Mouse (Mus musculus) adrenal gland, adult 2 months (tissue): ENCODE measurements around the gene Gm36176. TPM values are rescaled to one million over a fixed set of nuclear protein-coding genes. Genes with fewer than 3 reads are reported as not detected.
"Not testable (repeated sequence)": the region's sequence is repeated elsewhere in the genome, so short reads cannot be mapped to it uniquely, and the experiment has no call there.

Experiments
- DNase-seq: peaks from one replicate; pipeline ENCODE4 v3.0.0; 2021
- long read RNA-seq: library from polyadenylated mRNA; stranded (forward); transcript quantifications from one replicate; pipeline ENCODE4 v2.0.0, GENCODE M21; 2021
- polyA plus RNA-seq: library from polyadenylated mRNA; depleted of rRNA; stranded (reverse); fragments of >200 nt; gene quantifications from 2 replicates; pipeline ENCODE4 v1.2.3, GENCODE M21; 2012; rRNA removed
- total RNA-seq, 2 experiments: library from RNA; stranded (reverse); gene quantifications; 2 replicates each; pipeline ENCODE4 v1.2.3; 2021

Gene Gm36176
- total RNA-seq, result not detected
- polyA plus RNA-seq, result not detected in 2 replicates
- long read RNA-seq, result 0 reads

DNA sequence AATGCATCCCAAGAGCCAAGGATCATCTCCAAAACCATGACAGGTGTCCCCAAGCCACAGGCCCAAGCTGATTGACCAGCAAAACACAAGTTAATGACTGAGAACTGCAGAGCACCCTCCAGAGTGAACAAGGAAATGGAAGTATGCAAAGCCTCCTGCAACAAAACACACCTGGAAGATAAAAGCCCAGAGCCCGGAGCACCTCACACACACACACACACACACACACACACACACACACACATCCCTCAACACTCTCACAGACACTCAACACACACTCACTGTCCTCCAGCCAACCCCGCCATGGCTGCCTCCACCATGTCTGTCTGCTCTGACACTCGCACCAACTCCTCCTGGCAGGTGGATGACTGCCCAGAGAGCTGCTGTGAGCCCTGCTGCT lies at the start of gene Gm36176:
Gene Gm36176, plus strand, starts transcription at position 301 of the 400 bp plus-strand sequence.
- DNase-seq, result no peak

DNA sequence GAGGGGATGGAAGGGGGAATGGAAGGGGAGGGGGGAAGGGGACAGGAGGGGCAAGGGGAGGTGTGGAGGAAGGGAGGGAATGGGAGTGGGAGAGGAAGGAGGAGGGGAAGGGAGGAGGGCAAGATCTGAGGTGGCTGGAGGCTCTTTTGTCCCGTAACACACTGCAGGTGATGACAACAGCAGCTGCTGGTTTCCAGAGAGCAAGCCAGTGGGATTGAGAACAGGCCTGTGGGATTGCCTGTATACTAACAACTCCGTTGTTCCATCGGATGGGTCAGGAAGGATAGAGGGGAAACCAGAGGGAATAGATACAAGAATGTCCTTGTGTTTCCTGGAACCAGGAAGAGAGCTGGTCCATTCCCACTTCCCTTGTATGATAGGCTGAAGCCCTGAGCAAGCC lies 48.9 kb upstream of the Gm36176 start:
- DNase-seq, result no peak

DNA sequence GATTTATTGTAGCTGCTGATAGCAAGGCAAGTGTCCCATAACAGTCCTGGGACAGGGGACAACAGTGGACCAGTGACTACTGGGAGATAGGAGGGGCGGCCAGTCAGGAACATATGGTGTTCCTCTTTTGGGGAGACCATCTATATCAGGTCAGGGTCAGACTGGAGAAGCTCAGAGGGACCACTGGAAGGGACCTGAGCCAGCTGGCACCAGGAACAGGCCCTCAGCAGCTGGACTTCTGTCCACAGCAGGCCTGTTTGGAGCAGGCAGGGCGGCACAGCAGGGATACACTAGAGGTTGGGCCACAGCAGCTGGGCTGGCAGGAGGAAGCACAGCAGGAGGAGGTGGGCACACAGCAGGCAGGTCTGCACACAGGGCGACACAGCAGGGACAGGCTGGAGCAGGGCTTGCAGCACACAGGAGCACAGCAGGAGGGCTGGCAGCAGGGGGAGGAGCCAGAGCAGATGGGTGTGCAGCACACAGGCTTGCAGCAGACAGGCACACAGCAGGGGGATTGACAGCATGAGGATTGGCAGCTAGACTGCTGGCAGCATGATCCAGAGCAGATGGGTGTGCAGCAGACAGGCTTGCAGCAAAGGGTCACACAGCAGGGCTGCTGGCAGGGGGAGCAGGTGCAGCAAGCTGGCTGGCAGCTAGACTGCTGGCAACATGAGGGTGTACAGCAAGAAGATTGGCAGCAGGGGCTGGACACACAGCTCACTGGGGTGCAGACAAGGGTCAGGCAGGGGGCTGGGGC lies 48.3 kb upstream of the Gm36176 start:
- DNase-seq, result not testable (repeated sequence)

DNA sequence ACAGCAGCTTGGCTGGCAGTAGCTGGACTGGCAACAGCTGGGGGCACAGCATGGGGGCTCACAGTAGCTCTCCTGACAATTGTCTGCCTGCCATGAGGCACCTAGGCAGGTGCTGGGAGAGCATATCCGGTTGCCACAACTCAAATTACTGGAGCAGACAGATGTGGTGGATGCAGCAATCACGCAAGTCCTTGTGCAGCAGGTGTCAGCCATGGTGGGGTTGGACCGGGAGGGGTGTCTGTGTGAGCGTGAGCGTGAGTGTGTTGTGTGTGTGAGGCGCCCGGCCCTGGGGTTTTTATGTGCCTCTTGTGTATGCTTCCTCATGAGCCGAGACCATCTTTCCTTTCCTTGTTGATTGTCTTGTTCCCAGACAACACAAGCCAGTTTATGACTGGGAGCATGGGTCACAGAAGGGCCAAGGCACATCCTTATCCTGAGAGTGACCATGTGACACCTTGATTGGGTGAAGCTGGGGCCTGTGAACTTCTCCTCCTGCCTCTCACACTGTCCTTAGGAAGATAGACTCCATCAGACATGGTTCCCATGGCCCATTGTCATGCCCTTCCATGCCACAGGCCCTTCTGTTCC lies 47.6 kb upstream of the Gm36176 start, which contains the start of gene Gm19668:
Gene Gm19668, minus strand, starts transcription at position 213 of the 588 bp plus-strand sequence.
- DNase-seq, result no peak

DNA sequence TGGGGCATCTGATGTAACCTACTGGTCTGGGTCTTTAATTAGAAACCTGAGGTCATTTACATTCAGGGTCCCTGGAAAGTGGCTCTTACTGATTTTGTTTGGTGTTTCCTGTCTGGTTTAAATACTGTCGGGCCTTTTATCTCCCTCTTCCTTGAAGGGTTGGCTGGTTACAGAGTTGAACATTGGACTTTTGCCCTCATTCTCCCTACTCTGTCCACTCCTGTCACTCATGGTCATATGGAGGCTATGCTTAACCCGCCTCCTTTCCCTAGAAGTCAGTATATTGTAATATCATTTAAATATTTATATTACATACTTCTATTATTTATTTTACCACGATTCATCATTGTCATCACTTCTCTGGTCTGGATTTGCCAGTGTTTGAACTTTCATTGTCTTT lies 42.5 kb upstream of the Gm36176 start:
- no peak for DNase-seq

DNA sequence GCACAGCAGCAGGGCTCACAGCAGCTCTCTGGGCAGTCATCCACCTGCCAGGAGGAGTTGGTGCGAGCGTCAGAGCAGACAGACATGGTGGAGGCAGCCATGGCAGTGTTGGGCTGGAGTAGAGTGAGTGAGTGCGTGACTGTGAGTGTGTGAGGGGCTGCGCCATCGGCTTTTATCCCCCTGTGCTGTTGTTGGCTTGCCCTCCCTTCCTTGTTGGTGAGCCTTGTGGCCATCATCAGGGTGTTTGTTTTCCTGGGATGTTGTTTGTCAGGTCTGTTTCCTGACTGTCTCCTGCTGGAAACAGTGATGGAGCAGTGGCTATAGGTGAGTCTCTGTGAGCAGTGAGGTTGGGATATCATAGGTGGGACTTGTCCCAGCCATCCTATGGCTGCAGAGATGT lies 34.9 kb upstream of the Gm36176 start, which contains the start of gene Gm9507:
Gene Gm9507, minus strand, starts transcription at position 101 of the 400 bp plus-strand sequence.
- DNase-seq, result no peak

DNA sequence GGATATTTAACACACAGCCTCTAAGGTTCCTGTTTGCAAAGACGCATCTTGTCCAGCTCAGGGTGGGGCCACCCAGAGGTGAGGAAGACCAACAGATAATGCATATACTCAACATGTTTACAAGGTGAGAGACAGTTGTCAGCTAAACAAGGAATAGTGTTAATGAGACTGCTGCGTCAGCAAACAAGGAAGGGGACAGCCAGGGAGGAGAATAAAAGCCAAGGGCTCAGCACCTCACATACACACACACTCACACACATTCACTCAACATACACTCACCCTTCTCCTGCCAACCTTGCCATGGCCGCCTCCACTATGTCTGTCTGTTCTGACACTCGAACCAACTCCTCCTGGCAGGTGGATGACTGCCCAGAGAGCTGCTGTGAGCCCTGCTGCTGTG lies 32.2 kb upstream of the Gm36176 start, which contains the start of gene Gm2696:
Gene Gm2696, plus strand, starts transcription at position 301 of the 400 bp plus-strand sequence.
- DNase-seq, result no peak

DNA sequence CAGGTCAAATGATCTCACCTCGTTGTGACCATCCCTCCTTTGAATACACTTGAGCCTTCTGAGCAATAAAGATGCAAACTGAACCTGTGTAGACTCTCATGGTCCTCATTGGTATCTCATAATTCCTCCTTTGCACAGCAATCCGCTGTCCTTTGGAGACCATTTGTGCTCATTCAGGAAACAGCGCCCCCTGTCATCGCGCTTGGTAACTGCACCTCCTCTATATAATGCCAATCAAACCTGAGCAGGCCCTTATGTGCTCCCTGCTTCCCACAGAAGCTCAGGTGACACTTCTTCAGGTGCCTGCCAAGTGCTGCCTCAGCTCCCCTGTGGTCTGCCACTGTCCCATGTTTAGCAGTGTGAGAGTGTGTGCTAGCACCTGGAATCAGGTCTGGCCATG lies 31.1 kb upstream of the Gm36176 start:
- no peak for DNase-seq

DNA sequence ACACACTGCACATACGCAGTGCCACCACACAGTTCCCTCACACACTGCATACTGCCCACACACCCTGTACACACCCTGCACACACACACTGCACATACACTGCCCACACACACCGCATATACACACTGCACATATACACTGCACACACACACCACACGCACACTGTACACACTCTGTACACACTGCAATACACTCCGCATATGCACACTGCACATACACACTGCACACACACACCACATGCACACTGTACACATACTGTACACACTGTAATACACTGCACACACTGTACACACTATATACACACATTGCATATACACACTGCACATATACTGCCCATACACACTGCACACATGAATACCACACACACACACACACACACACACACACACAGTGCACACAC lies 28.1 kb upstream of the Gm36176 start:
- no peak for DNase-seq

DNA sequence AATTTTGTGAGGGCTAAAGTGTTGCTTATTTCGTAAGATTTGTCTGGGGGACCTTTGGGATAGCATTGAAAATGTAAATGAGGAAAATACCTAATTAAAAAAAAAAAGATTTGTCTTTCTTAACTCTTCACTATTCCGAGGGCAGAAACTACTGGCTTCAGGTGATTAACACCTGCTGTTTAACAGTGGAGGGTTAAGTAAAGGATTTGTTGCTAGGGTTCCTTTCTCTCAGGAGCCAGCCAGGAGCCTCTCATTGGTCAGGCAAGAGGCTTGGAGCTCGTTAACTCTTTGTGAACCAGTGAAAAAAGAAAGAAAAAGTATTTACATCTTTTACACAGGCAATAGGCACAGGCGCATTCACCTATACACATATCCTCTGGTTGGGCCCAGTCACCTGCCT lies 27.4 kb upstream of the Gm36176 start:
- DNase-seq, result no peak

DNA sequence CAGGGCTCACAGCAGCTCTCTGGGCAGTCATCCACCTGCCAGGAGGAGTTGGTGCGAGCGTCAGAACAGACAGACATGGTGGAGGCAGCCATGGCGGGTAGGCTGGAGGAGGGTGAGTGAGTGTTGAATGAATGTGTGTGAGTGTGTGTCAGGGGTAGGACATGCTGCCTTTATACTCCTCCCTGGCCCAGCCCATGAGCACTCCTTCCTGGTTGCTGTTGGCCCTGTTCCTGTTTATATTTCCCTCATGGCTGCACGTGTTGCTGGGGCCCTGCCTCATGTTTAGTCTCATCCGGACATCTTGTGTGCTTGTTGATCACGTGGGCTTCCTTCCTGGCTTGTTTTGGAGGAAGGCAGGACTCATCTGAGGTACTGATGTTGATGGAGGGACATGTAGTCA lies 19.7 kb upstream of the Gm36176 start, which contains the start of gene Krtap10-4:
Gene Krtap10-4, minus strand, starts transcription at position 145 of the 400 bp plus-strand sequence.
- no peak for DNase-seq

DNA sequence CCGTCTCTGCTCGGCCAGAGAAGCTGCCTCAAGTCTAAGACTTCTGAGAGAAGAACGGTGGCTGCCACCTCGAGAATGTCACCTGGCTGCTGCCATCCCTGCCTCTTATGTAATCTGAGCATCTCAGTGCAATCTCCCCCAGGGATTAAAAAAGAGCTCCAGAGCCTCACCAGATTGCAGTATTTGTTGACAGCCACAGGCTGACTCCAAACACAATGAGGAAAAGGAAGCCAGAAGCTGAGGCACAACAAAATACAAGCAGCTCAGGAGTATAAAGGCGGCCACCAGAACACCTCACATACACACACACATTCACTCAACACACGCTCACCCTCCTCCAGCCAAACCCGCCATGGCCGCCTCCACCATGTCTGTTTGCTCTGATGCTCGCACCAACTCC lies 11.0 kb upstream of the Gm36176 start, which contains the start of gene Krtap10-10:
Gene Krtap10-10, plus strand, starts transcription at position 301 of the 400 bp plus-strand sequence.
- DNase-seq, result no peak

DNA sequence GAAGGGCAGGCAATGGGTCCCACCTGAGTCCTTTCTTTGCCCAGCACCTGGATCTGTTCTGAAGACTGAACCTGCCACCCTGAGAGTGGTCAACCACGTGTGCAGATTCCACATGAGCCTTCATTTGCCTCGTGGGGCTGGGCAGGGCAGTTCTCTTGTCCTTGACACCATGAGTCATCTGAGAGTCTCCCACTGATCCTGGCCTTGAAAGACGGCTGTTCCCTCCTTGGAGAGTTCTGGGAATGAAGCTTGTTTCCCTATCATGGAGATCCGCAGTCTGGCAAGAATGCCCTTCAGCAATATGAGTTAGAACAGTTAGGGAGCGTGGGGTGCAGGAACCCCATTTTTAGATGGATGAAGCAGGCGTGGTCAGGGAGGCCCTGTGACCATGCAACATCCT lies 7.6 kb upstream of the Gm36176 start:
- DNase-seq, result peak; percentile 52

DNA sequence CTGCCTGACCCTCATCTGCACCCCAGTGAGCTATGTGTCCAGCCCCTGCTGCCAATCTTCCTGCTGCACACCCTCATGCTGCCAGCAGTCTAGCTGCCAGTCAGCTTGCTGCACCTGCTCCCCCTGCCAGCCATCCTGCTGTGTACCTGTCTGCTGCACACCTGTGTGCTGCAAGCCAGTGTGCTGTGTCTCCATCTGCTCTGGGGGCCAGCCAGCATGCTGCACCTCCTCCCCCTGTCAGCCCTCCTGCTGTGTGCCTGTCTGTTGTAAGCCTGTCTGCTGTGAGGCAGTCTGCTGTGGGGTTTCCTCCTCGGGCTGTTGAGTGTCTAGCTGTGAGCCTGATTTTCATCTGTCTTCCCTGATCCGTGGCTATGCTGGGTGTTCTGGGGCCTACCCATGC lies 358 bp downstream of the Gm36176 start:
- DNase-seq, result no peak

DNA sequence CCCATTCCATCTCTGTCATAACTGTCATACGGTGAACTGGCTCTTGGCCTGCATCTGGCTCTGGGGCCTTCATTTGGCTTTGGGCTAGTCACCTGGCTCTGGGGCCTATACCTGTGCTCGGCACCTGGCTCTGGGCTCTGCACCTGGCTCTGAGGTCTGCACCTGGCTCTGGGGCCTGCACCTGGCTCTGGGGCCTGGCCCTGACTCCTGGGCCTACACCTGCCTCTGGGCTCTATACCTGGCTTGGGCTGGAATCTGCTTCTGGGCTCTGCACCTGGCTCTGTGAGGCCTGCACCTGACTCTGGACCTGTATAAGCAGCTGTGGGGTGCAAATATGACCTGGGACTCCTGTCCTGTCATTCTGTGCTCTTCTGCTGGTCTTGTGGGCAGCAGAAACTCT lies 935 bp downstream of the Gm36176 start:
- DNase-seq, result no peak

DNA sequence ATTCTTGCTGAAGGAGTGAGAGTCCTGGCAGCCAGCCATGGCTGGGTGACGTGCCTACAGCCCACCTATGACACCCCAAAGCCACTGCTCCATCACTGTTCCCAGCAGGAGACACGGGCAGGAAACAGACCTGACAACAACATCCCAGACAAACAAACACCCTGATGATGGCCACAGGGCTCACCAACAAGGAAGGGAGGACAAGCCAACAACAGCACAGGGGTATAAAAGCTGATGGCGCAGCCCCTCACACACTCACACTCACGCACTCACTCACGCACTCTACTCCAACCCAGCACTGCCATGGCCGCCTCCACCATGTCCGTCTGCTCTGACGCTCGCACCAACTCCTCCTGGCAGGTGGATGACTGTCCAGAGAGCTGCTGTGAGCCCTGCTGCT lies 6.0 kb downstream of the Gm36176 start, which contains the start of gene Gm10318:
Gene Gm10318, plus strand, starts transcription at position 301 of the 400 bp plus-strand sequence.
- no peak for DNase-seq

DNA sequence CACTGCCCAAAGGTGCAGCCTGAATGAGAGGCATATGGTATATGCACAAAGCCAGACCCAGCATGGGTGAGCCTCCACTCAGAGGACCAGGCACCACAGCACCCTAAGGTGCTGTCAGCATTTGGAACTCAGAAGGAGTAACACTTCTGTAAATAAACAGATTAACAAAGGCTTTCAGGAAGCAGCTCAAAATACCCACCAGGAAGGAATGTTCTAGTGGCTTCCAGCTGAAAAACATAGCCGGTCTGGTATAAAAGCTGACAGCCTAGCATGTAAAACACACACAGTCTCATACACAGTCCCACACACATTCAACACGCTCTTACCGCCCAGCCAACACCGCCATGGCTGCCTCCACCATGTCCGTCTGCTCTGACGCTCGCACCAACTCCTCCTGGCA lies 15.1 kb downstream of the Gm36176 start, which contains the start of gene Gm3285:
Gene Gm3285, plus strand, starts transcription at position 301 of the 400 bp plus-strand sequence.
- no peak for DNase-seq

DNA sequence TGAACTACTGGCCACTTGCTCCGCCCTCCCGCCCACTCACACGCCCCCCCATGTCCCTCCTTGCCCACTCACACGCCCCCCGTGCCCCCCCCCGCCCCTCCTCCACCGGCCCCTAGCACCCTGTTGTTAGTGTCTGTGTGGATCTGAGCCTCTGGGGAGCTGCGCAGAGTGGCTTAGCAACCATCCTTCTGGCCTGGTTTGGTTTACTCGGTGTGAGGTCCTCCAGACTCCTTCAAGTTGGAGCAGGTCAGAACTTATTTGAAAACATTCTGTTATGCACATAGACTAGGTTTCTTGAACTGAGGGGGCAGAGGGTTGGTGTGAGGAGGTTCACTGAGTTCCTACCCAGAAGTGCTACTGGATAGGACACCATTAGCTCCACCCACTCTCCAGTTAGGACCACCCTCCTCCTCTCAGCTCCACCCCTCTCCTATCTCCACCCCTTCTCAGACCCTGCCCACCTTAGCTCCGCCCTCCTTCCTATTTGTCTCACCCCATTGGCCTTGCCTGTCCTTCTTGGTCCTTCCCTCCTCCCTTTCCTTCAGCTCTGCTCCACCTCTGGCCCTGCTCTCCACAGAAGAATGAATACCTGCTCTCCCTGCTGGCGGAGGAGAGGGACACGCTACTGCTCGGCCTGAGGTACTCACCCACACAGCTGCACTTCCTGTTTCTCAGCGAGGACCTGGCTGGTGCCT lies 17.6 kb downstream of the Gm36176 start:
- DNase-seq, result peak; percentile 42

DNA sequence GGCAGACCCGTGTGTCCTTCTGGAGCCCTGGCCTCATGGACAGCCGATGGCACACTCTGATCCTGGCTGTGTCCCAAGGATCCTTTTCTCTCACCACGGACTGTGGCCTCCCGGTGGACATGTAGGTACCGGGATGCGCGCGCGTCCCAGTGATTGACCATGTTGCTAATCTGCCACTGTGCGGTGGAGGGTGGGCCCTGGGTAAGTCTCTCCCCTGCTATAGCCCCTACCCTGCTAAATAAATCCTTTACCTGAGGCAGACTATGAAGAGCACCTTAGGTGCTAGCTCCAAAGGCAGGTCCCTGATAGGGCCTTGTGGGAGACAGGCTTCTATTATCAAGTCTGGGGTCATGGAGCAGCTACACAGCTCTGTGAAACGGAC lies 18.1 kb downstream of the Gm36176 start:
- no peak for DNase-seq

DNA sequence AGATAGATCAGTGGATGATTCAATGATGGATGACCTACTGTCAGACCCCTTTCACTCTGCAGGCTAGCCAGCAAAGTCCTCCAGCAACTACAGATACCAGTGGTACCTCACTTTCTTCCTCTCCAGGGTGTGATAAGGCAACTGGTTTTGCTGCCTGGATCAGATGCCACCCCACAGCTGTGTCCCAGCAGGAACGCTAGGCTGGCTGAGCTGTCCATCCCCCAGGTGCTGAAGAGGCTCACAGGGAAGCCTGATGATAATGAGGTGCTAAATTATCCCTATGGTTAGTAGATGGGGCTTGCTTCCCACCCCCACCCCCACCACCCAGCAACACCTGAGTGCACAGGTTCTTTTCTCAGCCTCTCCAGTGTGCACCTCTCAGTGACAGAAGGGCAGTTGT lies 20.9 kb downstream of the Gm36176 start:
- no peak for DNase-seq

DNA sequence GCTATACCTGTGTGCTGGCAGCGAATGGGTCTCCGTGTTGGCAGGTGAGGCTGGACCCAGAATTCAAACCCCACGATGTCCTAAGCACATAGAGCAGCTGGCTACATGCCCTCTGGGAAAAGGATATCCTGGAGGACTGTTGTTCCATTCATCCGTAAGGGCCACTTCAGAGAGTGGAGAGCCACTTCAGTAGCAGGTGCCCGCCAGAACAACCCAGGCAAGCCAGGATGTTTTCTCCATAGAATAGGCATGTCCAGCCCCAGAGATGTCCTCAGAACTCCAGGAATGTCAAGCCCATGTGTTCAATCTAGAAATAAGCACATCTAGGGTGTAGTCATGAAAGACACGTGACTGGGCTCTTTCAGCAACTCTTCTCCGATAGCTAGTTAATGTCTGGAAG lies 23.0 kb downstream of the Gm36176 start:
- no peak for DNase-seq

DNA sequence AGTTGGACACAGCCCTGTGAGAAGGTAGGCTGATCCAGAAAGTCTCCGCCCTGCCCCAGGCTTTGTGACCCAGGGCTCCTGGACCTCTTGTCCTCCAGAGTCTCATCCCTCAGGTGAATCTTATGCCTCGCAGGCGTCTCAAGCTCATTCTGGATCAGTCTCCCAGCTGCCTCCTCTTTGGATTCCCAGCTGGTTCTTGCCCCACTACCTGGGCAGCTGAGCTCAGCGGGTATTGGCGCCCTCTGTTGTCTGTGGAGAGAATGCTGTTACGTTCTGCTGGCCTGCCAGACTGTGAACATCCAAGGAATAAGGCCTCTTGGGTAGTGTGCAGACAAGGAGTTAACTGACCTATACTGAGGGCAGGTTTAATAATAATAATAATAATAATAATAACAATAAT lies 32.4 kb downstream of the Gm36176 start:
- DNase-seq, result peak; percentile 42

DNA sequence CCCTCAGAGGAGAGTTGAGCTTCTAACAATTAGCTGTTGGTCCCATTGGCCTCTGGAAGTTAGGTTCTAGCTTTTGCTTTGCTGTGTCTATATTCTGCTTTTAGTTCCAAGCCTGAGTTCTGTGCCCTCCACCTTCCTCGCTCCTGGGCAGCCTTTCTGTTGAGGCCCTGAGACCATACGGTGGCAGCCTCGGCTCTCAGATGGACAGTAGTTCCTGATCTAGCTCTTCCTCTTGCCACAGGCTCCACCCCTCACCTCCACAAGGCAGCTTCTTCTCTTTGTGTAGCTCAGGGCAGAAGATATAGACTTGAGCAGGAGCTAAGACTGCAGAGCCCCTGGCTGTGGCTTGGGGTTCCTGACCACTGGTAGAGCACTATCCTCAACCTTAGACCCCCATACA lies 33.7 kb downstream of the Gm36176 start:
- DNase-seq, result no peak
